Mouse (Mus musculus) kidney, postnatal 4 days (tissue): ENCODE data around the gene Cdk6.
"Not testable (repeated sequence)": the region's sequence is repeated elsewhere in the genome, so short reads cannot be mapped to it uniquely, and the experiment has no call there.

Experiments
- DNase-seq, 2 experiments: peaks; one replicate each; pipeline ENCODE4 v3.0.0; 2021; ENCODE audit warnings: mixed read lengths in 2 of 2

Cdk6 gene

DNA sequence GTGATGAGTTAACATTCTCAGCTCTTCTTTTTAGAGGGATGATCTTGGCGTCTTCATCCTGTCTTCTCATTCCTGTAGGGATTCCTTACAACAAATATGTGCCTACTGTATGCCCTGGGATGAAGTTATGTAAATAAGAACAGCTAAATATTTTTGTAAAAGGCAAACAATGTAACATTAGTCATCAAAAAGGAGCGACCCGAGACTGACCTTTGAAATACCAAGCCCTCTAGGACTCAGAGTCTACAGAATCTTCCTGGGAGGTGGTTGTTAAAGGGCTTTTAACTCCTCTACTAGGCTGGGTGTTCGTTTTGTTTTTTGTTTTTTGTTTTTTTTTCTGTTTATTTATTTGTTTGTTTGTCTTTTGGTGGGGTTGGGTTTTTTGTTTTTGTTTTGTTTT lies 4.3 kb downstream of the Cdk6 start:
- not testable (repeated sequence) for DNase-seq

DNA sequence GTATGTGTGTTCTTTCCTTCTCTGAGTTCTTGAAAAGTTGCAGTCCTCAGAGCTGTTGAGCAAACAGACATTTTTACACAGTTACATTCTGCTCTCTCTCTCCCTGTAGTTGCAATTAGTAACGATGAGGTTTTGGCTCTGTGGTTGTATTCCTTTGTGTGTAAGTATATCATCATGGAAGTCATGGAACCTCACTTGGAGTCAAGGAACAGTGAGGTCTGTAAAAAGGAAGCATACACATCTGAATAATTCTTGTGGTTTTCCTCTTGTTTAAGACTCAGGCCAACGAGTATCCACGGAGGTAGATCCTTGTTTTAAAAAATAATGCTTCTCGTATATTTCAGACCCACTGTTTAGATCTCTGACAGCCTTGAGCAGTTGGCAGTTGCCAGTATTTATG lies 8.1 kb downstream of the Cdk6 start:
- DNase-seq, result not testable (repeated sequence)

DNA sequence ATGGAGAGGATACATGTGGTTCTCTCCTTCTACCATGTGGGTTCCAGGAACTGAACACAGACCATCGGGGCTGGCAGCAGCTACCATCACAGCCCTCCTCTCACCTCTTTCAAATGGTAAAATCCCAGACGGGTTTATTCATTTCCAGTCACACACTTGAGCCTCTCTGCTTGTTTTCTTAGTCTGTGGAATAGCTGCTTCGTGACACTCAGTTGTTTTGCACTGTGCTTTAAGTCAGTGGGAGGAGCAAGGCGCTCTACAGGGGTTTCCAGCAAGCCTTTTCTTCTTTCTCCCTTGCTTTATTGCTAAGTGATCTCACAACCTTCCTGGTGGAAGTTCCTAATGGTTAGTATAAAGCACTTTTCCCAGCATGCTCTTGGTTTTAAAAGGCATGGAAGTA lies 10.6 kb downstream of the Cdk6 start:
- DNase-seq, result not testable (repeated sequence)

DNA sequence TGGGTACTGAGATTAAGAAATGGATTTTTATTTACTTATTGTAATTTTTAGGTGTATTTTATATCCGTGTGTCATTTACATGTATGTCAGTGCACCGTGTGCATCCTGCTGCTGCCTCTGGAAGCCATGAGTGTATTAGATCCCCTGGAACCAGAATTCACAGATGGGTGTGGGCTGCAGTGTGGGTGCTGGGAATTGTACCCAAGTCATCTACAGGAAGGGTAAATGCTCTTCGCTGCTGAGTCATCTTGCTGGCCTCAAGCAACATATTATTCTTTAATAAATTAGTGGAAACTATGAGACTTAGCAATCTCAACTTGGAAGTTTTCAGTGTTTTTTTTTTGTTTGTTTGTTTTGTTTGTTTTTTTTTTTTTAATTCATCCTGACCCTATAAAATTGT lies 11.0 kb downstream of the Cdk6 start:
- DNase-seq, result no peak

DNA sequence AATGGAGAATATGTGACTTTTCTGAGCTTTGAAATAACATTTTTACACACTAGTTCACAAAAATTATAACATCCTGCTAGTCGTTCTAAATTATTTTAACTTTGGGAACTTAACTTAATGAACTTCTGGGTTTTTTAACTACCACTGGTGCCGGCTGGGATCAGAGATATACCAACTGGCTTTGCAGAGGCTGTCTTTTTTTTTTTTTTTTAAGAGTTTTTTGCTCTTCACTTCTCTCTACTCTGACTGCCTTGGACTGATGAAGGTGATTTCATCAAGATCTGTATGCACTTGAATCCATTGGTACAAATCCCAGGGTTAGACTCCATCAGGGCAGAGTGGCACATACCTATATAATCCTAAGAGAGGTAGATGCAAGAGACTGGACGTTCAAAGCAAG lies 11.5 kb downstream of the Cdk6 start:
- DNase-seq, result no peak

DNA sequence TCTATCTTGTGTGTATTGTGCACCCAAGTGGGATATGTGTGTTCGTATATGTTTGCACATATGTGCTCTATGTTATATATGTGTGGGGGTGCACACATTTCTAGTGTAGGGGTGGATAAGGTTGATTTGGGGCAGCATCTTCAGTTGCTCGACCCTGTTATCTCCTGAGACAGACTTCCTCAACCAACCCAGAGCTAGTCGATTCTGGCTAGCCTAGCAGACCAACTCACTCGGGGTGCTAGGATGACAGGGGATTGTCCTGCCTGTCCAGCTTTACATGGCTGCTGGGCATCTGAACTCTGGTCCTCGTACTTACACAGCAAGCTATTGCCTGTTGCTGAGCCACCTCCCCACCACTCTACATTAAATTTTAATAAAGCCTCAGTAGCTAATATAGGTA lies 13.0 kb downstream of the Cdk6 start:
- no peak for DNase-seq

DNA sequence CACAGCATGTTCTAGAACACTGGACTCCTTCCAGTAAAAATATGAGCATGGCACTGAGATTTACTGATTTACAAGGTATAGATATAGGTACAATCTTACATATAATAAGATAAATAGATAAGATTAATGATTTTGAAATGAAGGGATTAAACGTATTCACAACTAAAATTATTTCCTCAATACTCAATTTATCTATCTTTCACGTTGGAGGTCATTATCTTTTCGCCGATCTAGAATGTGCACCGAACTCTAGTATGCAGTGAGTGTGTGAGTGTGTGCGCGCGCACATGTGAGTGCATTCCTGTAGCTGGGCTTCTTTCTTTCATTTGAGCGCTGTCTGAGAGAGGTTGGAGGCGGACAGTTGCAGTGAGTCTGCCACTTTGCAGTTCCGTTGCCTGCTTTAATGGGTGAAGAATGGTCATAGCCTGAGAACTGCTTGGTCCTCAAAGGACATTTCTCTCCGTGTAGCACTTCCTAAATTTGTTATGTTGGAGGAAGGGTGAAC lies 13.8 kb downstream of the Cdk6 start:
- no peak for DNase-seq

DNA sequence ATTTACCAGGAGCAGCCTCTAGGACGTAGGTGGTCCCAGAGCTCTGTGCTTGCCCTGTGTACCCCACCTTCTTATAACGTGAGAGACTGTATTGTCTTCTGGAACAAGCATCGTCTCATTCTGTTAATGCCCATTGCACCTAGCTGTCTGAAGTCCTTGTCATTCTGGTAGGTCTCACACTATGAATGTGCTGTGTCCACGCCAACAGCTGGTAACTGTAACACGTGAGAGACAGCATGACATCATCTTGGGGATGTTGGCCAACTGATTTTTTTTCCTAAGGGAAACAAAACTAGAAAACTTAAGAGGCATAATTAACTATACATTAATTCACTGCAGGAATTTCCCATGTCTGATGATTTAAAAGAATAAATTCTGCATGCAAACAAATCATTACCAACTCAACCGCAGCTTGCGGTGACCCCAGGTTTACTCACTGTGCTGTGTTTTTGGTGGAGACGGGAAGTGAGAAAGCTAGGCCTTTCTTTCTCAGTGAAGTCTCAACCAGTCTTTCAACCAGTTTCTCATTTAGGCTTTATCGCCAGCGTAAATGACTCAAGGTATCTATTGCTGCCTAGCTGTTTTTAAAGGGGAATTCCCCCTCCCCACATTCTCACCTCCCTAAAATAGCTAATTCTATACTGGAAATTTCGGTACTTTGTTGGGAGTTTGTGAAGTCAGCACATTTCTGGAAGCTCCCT lies 14.4 kb downstream of the Cdk6 start:
- peak; percentile 9 to 33 for DNase-seq

DNA sequence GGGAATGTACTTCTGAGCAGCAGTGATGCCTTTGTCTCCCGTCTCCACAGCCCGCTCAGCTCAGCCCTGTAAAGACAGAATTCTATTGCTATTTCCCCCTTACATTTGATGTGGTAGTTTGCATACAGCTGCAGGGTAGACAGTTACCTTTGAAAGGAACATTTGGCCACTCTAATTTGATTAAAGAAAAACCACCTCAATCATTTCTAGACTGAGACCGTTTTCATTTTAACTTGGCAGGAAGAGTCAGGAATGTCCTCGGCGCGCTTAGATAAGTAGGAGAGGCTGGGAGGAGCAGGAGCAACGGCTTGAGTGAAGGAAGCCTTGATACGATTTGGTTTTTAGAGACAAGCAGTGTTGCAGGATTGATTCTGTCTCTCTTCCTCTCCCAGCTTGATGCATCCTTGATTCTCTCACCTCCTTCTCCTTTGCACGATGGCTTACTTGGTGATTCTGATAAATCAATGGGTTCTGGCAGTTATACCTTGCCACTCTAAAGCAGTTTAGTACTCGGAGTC lies 15.0 kb downstream of the Cdk6 start:
- DNase-seq, result no peak

DNA sequence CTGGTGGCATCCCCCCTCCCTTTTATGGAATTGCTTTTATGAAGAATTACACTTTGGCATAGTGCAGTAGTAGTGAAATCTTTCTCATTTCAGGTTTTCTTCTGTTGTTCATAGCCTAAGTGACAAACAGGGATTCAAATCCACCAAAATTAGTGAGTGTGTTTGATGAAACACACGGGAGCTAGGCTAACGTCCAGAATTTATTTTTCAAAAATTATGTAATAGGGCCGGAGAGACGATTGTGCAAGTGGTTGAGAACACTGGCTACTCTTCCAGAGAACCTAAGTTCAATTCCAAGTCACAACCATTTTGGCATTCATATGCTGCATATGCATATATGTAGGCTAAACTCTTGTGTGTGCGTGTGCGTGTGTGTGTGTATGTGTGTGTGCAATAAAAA lies 16.2 kb downstream of the Cdk6 start:
- no peak for DNase-seq

DNA sequence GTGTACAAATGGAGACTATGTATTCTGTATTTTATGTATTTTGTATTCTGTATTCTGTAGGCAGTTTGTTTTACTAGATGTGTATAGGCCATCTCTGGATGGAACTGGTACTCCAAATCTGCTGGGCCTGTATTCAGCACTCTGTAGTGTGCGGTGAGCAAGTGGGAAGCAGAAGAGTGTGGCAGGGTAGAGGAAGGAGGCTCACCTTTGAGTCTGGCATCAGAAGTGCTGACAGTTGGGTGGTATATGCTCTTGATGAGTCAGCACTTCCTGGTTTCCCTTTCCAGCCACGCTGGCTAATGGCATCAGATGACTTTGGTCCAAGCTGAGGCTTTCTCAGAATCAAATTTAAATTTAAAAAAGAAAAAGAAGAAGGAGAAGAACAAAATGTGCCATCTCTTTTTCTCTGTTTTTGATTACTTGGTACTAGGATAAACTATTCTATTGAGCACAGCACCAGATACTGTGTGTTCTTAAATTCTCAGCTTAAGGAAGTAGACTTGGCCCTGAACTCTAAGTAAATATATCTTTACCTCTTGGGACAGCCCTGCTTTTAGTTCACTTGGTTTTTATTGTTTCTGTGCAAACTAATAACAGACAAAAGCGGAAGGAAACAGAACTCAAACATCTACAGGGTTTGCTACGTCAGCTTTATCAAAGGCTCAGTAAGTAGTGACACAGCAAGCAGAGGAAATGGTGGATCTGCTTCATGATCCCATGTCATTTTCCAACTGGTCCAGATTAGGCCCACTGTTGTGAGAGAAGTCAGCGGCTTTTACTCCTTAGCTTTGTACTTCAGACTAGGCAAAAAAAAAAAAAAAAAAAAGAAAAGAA lies 17.6 kb downstream of the Cdk6 start:
- no peak for DNase-seq

DNA sequence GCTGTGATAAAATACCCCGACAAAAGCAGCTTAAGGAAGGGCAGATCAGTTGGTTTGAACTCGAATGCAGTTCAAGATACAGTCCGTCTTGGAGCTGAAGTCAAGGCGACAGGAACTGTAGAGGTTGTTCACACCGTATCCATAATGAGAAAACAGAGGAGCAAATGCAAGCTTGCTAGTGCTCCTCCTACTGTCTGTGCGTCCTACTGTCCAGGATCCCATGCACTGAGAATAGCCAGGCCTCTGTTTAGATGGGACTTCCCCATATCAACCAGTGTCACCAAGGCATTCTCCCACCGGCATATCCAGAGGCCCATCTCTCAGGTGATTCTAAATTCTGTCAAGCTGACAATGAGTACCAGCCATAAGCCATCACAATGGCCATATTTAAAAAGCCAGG lies 18.6 kb downstream of the Cdk6 start:
- DNase-seq, result no peak

DNA sequence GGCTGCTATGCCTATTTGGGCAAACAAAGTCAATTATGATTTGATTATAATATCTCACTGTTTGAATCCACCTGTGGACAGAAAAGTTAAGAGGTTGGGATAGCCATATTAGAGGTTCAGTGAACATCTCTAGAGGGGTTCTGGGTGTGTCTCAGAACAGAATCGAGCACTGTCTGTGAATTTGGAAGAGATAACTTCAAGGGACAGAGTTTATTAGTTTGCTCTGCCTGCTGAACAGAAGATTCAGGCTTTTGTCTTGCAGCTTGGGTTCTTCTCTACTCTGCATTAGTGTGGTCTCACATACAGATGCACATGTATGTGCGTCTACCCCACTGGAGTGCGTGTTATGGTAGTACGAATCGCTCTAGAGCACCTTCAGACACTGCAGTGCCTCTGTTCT lies 20.0 kb downstream of the Cdk6 start:
- no peak for DNase-seq

DNA sequence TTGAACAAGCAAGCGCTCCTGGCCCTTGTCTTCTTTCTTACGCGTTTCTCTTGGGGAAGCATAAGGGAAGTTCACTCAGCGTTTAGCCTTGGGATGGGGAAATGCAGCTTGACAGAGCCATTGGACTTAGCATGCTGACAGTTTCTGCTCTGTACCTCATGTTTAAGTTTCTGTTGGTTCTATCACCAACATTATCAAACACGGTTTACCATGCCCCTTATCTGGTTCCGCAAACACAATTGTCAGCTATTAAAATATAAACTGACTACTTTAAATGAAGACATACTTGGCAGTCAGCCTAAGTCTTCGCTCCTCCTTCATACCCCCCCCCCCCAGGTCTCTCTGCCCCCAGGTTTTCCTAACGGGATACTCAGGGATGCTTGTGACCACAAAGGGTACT lies 20.8 kb downstream of the Cdk6 start:
- no peak for DNase-seq

DNA sequence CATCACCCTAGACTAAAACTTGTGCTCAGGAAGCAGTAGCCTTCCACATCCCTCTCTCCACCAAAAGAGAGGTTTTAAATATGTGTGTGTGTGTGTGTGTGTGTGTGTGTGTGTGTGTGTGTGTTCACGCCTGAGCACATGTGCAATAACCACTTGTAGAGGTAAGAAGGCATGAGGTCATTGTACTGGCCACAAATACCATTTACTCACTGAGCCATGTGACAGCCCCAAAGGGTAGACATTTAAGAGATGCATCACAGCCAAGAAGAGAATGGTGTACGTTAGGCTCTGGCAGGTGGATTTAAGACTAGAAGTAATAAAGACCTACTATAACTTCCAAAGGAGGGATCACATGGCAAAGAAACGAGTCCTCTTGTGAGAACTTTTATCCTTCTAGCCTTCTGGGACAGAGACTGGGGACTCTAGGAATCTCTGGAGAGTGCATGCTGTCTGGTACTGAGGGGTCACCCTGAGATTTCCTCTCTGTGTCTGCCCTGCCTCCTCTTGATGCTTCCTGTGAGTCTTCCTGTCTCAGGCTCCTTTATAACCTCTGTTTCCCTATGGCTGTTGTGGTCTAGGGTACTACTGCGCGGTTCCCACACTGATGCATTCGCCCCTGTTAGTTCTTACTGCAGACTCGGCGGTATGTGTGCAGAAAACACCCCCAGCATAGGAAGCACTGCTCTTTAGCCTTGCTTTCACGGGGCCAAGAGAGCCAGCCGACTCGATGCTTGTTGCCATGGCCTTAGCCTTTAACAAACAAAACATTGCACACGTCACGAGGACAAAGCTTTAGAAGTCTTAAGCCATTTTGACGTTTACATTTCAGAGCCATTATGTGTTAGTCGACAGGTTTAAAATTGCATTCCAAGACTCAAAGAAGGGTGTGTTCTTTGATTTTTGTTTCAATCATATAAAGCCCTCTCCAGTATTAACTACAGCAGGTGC lies 22.0 kb downstream of the Cdk6 start:
- DNase-seq, result no peak

DNA sequence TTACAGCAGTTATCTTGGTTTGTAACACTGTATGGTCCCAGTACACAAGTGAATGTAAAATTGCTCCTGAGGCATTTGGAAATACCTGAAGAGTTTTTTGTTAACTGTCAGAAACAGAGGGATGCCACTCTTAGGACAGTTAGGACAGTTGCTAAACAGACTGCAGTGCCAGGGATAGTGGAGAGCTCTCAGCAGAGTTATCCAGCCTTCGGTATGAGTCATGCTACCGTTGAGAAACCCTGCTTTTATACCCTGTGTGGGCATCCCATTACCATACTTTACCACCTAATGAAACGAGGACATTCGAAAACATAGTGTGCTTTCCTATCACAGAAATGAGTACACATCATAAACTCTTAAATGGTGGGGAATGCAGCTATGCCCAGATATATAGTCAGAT lies 25.8 kb downstream of the Cdk6 start:
- no peak for DNase-seq

DNA sequence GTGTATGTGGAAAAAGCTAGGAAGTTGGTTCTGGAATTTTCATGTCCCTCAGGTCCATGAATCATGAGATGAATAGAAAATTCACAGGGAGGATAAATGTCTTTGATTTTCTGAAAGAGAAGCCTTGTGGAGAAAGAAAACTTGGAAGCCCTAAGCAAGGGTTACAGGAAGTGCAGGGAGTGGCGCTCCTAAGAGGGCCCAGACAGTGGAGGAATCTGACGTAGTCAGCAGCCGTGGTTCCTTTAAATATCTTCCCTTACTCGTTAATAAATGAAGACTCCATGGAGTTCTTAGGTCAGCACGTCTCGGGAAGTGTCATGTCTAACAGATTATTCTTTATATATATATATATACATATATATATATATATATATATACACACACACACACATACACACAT lies 28.0 kb downstream of the Cdk6 start:
- no peak for DNase-seq

DNA sequence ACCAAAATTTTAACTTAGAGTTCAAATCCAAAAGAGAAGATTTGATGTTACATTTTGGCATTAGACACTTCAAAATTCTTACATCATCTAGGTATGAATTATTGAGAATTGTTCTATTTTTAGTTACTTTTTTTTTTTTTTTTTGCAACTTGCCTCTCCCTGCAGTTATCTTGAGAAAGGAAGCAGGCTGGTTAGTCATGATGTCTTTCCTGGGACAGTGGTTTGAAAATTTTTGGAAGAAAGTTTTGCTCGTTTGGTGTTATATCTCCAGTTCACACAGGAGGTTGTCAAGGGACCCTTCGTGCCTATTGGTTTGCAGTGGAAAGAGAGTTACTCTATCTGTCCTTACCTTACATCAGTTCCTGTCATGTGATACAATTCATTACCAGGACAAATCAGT lies 29.9 kb downstream of the Cdk6 start:
- DNase-seq, result no peak

DNA sequence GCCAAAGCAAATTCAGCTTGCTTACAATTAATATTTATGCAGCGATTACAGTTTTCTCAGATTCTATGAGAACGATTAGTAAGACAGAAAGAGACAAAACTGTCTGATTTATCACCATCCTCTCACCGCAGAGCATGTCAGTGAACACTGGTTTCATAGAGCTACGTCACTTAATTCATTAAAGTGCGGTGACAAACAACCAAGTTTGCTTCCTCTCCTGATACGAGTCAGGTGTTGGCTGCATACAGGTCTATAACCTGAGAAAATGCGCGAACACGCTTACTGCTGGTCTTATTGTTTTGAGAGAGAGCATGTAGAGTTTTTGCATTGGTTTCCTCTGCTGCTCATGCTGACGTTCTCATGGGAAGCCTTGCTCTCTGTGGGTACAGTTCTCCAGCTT lies 31.9 kb downstream of the Cdk6 start:
- DNase-seq, result no peak

DNA sequence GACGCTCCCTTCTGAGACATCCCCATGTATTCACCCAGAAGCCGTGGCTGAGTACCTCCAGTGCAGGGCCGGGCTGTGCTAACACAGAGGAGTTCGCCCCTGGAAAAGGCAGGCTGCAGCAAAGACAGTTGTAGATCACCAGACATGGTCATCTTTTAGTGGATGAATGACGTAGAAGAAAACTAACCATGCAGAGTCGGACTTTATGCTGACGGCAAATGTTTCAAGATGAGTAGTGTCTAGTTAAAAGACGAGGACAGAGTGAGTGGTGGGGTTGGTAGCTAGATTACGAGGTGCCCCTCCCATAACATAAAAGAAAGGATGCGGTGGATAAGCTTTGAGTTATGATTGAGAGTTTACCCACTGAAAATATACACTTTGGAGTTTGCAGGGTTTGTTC lies 33.5 kb downstream of the Cdk6 start:
- DNase-seq, result no peak

DNA sequence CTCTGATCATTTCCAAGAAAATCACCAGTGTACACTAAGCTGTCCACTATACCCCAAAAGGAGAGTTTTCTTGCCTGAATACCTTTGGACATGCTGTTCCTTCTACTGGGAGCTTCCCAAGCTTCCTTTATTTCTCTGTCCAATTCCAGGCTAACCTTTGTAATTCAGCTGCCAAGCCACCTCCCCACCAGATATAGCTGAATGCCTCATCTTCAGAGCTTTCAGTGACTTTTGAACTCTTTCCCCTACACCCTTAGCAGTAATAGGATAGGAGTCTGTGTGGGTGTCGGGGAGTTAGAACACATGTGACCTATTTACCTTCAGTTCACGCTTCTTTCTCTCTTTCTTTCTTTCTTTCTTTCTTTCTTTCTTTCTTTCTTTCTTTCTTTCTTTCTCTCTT lies 34.9 kb downstream of the Cdk6 start:
- DNase-seq, result no peak

DNA sequence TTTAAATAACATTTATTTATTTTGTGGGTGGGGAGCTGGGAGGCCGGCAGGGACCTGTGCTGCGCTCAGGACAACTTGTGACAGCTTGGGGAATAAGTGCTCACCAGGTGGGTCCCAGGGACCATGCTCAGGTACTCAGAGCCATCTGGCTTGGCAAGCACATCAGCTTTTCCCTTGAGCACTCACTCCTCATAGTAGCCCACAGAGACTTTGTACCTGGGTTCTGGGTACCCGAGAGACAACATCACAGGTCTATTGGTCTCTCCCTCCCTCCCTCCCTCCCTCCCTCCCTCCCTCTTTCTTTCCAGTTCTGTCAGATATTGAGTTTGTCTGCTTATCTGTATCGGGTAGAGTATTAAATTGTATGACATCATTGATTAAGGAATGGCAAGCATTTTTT lies 38.0 kb downstream of the Cdk6 start:
- DNase-seq, result no peak

DNA sequence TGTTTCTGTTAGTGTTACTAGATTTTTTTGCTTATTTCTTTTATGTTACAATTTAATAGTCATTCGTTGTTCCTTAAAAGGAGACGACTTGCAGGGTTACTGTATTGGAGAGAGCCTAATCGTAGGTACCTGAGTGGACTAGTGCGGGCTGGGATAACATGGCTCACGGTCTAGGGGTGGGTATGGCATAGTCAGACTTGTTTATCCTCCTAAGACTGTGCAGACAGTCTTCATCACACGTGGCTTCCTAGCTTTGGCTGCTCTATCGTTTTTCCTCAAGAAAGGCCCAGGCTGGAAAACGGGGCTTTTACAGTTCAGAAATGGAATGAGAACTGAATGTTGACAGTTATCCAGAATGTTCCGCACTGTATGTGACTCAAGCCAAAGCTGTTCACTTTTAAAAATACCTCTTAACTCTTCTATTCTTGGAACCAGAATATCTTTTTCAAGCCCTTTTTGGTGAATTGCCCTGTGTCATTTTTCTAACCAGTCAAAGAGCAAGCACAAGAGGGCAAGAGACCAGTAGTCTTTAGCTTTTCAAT lies 39.5 kb downstream of the Cdk6 start:
- DNase-seq, result no peak
